Mouse (Mus musculus) layer of hippocampus, postnatal 36 days (tissue): ENCODE measurements at regions not wholly inside any gene's neighbourhood (a gene's known extent, or its start where the extent isn't known, plus 50 kb on each side); places are given as distances from the start of the nearest gene placed in this dataset.

Experiments used
- DNase-seq, 2 experiments: peaks; one replicate each; pipeline ENCODE4 v3.0.0; 2022

DNA sequence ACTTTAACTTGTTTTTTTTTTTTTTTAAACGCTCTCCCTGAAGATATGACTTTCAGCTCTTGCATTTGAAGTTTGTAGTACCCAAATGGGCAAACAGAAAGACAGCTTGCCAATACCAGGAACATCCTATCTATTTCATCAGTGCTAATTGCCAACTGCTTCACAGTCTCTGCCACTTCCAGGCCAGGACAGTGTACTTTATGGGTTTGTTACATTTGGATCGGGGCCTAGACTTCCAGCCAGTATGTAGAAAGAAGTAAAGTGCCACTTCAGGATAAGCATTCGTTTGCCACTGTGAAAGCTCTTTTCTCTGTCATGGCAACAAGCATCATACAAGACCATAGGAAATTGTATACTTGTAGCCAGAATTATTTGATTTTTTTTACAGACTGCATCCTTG, 439.6 kb upstream of the Atp2b1 start:
- DNase-seq: no peak

DNA sequence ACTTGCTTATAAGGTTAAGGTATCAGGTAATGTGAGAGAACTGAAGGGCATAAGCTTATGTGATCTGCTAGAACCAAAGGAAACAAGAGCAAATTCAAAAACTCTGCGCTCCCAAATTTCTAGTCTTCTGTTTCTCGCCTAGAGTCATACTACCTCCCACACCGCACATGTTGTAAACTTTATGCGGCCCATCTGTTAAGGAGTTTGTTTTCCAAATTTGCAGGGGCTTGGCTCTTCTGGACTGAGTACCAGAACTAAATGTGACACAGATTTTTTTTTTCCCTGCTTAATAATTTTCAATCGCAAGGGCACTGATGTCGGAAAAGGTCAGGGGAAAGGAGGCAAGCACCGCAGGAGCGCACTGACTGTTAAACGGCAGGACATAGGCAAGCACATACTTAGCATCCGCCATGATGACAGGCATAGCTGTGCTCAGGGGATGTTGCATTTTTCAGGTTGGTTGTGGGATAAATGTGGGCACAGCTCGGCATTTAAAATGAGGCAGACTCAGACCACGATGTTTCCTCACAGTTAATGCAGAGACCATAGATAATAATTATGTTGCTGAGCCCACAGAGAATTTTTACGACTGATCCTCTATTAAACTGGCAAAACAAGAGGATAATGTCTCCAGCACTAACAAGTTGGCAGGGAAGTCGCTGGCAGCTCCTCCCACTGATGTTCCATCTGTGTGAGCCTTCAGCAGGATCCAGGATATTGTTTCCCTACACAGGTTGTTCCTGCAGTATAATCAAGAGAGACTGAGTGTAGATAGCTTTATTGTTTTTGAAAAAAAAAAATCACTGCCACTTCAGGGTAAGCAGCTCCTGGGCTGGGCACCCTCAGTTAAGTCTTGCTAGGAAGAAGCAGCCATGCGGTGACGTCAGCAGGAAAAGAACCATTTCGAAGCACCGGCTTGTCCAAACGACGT, 428.2 kb upstream of the Atp2b1 start:
- DNase-seq: peak; percentile 72 to 78

DNA sequence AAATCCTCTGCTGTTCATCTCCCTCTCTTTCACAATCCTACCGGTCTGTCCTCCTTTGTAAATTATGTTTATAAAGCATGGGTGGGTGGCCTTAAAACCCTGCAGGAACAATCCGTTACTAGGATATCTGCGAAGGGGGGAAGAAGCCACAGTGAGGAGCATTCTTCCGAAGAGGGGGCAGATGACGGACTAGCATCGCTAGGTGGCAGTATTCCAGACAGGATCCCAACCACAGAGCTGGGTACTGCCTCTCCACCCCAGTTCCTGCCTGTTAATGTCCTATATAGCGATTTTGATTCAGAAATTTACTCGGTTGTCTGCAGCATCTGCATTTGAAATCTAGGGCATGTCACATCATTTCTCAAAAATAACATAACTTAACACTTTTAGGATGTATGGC, 419.9 kb upstream of the Atp2b1 start:
- DNase-seq: peak; percentile 55 to 59

DNA sequence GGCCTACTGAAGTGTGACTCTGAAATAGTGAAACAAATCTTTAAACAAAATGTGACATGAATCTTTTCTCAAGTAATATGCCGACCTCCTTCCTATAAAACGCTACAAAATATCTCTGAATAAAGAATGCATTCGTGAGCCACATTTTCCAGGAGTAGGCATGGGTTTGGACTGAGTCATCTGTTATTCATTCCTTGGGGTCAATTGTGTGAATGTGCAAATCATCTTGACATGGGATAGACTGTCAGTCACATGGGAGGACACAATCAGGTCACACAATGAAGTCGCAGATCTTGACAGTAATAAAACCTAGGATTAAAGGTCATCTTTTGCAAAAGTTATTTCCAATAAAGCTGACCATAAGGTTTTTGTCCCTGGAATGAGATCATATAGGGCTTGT, 418.0 kb upstream of the Atp2b1 start:
- no peak for DNase-seq

DNA sequence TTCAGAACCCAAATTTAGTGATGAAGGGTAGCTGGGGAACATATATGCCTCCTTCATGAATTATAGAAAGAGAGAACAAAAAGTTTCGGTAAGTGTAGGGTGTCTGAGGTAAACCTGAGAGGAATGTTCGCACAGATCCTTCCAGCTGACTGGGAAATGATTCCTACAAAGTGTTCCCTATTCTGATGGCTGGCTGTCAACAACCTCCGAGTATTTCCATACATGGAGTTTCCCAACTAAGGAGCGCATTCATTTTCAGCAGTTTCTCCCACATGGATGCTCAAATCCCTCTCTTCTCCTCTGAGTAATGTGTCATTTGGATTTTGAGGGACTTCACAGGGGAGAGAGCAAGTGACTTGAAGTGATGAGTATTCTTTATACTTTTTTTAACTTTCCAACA, 413.9 kb upstream of the Atp2b1 start:
- no peak for DNase-seq

DNA sequence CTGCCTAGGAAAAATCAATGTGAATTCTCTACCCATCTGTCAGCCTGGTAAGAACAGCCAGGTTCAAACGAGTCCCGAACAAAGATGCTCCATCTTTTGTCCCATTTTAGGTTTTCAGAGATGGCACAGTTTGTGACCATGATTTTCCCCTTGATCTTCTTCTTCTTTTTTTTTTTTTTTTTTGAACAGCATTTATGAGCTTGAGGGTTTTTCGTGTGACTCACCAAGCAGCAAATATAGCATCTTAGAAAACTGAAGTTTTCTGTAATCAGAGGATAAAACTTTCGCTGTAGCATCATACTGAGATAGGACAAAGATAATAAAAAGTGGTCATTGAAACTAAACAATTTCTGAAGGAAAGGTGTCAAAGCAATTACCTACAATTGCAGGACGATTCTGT, 412.6 kb upstream of the Atp2b1 start:
- DNase-seq: no peak

DNA sequence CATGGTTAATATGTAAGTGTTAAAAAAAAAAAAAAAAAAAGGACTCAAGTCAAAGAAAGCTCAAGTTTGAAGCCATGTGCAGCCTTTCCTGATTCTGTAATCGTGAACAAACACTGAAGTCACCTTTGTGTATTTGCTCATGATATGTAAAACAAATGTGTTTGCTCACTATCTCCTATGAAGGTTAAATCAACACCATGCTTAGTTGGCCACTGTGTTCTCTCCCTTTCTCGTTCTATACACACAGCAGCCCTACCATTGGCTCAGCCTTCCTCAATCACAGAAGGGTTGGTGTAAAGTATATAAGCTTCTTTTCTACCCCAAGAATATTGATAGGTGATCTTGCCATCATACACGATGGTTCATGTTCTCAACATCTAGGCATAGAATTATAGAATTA, 409.7 kb upstream of the Atp2b1 start:
- DNase-seq: no peak

DNA sequence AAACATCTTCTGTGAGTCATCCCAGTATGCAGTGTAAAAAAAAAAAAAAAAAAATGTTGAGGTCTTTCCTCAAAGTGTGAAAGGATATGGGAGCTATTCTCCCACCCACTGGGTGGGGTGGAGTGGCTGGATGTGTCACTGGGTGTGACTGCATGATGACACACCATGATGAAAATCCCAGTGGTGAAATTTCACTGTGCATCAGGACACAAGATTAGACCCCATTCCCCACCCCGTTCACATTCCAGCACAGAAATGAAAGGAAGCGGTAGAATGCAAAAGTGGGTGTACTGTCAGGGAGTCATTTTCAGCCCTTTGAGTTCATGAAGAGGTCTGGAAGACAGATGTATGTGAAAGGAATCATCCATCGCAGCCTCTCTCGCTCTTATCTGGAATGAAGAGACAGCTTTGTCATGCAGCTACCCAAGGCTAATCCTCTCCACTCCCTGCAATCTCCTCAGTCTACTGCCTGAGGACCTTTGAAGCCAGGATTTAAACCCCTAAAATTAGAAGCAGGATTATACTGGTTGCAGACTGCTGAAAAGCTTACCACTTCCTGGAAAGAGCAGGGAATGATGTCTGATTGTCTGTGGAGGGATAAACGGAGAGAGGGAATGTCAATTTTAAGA, 405.6 kb upstream of the Atp2b1 start:
- no peak for DNase-seq

DNA sequence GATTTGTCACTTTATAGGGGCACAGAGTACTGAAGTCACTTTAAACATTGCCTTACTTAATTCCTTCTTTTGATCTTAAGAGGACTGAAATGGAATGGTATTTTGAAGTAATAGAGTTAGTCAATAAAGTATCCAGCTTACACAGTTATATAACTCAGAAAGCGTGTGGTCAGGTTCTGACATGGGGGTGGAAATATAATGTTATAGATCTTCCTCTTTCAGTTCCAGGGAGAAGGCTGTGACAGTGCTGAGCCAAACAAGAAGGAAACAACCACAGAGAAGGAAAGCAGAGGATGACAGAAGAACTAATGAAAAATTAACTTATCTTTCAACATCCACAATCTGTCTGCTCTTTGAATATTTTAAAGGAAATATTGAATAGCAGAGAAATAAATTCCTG, 399.4 kb upstream of the Atp2b1 start:
- DNase-seq: no peak

DNA sequence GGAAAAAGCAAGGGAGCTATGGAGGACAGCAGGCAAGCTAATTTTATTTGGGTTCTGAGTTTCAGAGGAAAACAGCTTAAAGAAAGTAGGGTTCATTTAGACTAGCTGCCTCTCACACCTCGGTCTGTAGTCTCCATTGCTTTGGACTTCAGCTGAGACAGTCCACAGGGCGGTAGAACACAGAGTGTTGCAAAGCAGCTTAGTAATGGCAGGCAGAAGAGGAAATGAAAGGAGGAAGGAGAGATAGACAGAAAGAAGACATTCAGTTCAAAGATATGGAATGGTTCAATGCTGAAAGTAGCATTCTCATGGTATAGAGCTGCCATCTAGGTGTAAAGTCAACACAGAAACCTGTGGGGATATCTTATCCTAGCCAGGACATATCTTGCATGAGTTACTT, 396.6 kb upstream of the Atp2b1 start:
- no peak for DNase-seq

DNA sequence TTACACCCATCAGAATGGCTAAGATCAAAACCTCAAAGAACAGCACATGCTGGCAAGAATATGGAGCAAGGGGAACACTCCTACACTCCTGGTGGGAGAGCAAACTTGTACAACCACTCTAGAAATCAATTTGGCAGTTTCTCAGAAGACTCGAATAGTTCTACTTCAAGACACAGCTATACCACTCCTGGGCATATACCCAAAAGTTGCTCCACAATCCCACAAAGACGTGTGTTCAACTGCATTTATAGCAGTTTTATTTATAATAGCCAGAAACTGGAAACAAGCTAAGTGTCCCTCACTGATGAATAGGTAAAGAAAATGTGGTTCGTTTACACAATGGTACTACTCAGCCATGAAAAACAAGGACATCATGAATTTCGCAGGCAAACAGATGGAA, 384.6 kb upstream of the Atp2b1 start:
- no peak for DNase-seq

DNA sequence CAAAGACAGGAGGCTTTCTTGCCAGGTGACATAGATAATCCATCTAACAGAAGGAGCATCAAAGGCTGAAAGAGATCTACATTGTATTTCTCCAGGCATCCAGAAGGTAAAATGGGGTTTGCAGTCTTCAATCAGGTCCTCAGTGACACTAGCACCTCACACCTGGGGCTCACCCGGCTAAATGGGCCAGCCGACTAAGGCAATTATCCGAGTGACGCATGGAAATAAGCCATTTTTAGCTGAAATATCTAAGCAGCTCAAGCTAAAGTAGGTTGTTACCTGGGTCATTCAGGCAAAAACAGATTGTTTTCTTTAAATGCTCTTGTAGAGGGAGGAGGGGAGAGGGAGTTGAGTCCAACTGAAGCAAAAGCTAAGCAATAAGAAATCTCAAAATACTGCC, 382.8 kb upstream of the Atp2b1 start:
- no peak for DNase-seq

DNA sequence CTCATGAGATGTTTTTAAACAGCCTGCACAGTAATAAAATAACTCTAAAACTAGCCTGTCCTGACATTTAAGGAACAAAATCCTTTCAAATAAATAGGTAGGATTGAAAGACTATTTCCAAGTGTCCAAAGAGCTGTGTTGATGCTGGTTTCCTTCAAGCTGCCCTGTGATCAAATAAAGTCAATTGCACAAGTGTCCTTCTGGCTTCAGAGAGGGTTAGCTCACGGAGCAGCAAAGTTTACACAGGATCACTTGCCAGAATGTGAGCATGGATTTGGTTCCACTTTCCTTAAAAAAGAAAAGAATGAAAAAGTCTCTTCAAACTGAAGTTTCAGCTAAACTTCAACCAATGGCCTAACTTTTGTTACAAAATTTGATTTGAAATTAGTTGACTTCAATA, 375.5 kb upstream of the Atp2b1 start:
- DNase-seq: no peak

DNA sequence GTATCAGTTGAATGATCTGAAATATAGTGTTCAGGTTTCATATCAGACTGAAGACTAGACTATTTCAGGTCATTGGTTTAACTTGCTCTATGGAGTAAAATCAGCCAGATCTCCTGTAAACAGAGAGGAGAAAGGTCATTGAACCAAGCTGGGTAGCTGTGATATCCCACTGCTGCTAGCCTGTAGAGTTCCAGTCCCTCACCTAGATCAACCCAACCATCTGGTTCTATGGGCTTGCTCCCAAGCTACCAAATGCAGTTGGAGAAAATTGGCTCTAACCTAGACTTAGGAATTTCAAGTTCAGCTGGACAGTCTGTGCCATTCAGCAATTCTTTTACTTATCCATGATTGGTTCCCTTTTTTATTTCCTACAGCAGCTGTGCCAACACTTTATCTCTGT, 373.1 kb upstream of the Atp2b1 start:
- no peak for DNase-seq

DNA sequence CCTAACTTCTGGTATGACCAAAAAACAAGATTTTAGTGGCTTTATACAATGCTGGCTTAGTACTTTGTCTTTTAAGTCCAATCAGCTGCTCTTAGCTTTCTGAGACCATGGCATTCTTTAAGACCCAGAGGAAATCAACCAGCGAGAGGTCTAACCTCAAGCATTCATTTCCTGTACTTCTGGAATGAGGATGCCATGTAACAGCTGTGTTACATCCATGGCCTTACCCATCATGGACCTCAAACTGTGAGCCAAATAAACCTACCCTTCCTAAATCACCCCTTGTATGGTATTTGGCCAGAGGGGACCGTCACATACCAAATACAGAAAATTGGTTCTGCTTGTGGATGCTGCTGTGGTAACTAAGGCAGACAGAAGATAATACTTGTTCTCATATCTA, 372.1 kb upstream of the Atp2b1 start:
- DNase-seq: no peak

DNA sequence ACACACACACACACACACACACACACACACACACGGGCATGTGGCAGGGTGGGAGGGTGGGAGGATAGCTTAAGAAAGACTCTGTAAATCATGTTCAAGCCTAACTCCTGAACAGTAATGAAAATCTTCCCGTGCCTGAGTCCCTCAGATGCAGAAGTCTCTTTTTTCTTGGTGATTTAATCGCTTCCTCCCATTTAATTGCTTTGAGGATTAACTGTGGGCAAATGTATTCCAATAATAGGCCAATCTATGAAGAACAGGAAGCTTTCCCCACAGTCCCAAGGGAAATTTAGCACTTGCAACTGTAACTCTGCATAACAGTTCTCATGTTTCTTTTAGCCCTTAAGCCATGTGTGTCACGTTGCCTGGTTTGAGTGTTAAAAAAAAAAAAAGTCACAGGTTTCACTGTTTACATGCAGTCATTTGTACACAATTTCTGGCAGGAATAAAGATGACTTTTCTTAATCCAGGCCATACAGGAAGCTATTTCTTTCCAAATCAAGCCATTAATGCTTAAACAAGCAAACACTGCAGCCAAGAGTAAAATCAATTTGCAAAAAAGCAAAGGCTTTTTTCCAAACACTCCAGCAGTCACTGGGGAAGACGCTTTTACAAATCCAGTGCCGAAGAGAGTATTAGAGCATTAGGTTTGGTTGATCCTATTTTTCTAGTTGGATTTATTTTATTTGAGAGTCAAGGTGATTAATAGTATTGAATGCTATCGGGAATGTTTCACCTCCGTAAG, 370.8 kb upstream of the Atp2b1 start:
- no peak for DNase-seq

DNA sequence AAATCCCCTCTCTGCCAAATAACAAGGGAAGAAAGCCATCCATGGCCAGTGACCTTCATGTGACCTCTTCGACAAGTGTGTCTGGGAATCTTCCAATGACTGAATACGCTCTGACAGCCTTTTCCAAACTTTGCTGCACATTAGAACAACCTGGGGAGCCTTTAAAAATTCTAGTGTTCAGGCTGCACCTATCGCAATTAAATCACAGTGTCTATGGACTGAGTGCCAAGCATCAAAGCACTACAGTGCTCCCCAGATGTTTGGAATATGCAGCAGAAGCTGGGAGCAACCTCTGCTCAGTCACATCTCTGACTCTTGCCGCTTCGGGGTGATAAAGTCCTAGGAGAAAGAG, 370.2 kb upstream of the Atp2b1 start:
- no peak for DNase-seq

DNA sequence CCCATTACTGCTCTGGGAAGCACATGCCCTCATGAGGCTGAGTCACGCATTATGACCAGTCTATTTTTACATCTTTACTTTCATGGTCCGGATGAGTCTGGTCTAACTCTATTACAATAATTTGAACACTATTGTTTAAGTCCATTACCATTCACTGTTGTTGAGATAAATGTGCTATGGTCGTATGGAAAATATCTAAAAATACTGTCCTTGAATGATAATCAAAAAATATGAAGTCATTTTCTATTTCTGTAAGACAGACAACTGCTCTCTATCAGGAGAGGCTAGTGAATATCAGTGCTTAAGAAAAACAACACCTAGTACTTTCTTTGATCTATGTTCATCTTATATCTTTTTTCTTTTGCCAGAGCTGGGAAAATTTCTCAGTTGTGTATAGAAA, 359.6 kb upstream of the Atp2b1 start:
- DNase-seq: no peak

DNA sequence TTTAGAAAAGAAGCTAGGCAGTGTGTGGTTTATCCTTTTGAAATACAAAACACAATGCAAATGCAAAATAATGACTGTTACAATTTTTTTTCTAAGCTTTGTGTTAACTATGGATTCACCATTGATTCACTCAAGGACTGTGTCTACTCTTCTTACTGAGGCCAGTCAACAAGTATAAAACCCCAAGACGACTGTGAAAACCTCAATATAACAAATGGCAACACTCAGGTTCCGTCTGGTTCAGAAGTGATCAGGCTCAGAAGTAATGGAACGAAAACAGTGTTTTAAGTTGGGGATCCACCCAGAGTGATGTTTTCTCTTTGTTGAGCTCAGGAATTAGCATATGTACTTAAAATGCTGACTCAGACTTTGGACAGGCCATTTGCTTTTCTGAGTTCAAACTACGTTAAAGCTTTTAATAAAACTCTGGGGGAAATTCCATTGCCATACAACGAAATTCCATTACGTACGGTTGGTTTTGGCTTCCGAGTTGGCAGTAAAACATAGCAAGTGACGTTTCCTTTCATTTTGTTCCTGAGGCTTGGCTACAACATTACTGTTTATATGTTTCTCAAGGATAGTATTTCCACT, 356.6 kb upstream of the Atp2b1 start:
- no peak for DNase-seq

DNA sequence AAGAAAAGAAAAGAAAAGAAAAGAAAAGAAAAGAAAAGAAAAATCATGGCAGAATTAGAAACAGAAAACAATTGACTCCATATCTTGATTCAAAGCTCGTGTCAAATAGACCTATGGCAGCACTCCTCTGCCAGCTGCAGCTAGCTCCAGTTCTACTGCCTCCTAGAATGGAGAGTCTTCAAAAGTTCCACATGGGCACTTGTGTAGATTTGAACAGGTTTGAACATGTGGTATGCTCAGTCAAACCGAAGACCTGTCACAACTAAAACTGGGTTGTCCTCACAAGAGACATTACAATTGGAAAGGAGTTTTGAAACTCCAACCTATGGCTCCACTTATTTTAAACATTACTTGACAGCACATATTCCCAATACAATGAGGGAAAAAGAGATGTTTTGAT, 355.6 kb upstream of the Atp2b1 start:
- no peak for DNase-seq

DNA sequence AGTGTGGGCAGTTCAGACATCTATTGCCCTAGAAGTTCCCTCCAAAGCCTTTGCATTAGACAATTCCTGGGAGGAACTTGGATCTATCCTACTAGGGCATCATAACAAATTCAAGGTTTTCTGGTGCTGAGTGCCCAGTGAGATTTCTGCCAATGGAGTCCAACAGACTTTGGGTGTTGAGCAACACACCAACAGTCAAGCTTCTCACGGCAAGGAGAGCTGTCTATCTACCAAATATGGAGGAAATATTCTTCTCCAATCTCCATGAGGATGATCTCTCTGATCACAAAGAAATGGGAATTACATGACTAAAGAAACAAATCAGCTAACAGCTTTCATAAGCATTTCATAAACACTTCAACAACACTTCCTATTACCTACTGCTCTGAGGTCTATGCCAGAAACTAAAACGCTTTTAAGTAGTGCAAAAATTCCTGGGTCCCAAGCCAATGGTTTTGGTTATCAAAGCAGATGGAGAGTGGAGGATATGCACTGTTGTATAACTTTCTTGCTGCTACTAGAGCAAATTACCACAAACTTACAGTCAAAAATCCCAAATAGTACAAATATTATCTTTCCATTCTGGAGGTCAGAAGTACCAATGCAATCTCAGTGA, 351.8 kb upstream of the Atp2b1 start:
- DNase-seq: no peak

DNA sequence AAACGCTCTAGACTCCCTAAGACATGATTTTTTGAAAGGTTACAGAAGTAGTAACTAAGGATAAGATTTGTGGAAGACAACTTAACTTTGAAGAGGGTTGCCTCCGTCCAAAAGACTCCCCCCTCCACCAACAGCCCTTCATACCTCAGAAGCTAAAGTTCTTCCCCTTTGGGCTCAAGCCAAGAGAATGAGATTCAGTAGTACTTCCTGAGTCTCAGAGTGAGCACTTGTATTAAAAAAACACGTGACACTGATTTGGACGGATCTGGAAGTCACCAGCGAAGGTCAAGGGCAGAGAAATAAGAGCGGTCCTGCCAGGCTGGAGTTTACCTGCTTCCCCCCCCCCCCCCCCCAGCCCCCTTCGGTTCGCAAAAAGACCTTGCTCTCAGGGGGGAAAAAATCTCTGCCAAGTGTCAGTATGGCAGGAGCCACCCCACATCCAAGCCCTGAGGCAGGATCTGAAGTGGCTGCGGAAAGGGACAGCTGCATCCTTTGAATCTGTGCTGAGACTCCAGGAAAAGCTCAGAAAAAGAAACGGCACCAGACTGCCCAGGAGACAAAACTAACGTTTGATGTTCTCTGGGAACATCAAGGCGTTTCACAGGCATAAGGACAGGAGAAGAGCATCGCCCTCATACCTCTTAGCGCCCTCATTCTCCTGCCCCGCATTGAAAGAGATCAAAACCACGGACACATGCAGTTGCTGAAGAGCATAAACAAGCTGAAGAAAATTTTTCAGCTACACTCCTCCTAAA, 341.2 kb upstream of the Atp2b1 start:
- no peak for DNase-seq
